Mouse (Mus musculus) hindbrain, embryonic 11.5 days (tissue): Measurements from ENCODE around the gene Pstpip1. TPM values are rescaled to one million over a fixed set of nuclear protein-coding genes. Genes with fewer than 3 reads are reported as not detected.

Source experiments
- ATAC-seq: fragments of 200-750 bp; cut with Nextera tagmentation; 2 replicates; pipeline ENCODE4 v1.8.0; 2017; ENCODE audit warnings: mild to moderate bottlenecking, moderate TSS enrichment, moderate library complexity; ENCODE audit not compliant: low FRiP score
- DNase-seq: peaks from one replicate; pipeline ENCODE4 v3.0.0-alpha.2; 2015; ENCODE audit warnings: low spot score
- H3K27ac ChIP-seq: fragments of 300-500 bp; sonication (generic); 2 replicates; pipeline ENCODE4 v1.5.1; 2014; ENCODE audit warnings: mild to moderate bottlenecking, low read depth, low read length
- H3K27me3 ChIP-seq: fragments of 300-500 bp; sonication (generic); 2 replicates; pipeline ENCODE4 v1.6.1; 2014; ENCODE audit warnings: mild to moderate bottlenecking, low read length, moderate library complexity, mixed read lengths; ENCODE audit not compliant: control insufficient read depth, insufficient read depth
- H3K36me3 ChIP-seq: fragments of 300-500 bp; sonication (generic); 2 replicates; pipeline ENCODE4 v1.6.1; 2014; ENCODE audit warnings: mild to moderate bottlenecking, low read length, moderate library complexity, mixed read lengths; ENCODE audit not compliant: control insufficient read depth, insufficient read depth
- H3K4me1 ChIP-seq: fragments of 300-500 bp; sonication (generic); replicated peaks from 2 replicates; pipeline ENCODE4 v1.6.1; 2014; ENCODE audit warnings: low read length, mixed read lengths; ENCODE audit not compliant: control insufficient read depth, insufficient read depth
- H3K4me2 ChIP-seq: fragments of 300-500 bp; sonication (generic); replicated peaks from 2 replicates; pipeline ENCODE4 v1.6.1; 2014; ENCODE audit warnings: mild to moderate bottlenecking, low read depth, low read length
- H3K4me3 ChIP-seq: fragments of 300-500 bp; sonication (generic); 2 replicates; pipeline ENCODE4 v1.5.1; 2014; ENCODE audit warnings: low read depth, low read length
- H3K9ac ChIP-seq: fragments of 300-500 bp; sonication (generic); 2 replicates; pipeline ENCODE4 v1.6.1; 2014; ENCODE audit warnings: low read depth, low read length
- H3K9me3 ChIP-seq: fragments of 300-500 bp; sonication (generic); 2 replicates; pipeline ENCODE4 v1.6.1; 2016; ENCODE audit warnings: low read length; ENCODE audit not compliant: control insufficient read depth
- WGBS: fragments of 180-500 bp; shearing (Covaris S2); extraction: QIAGEN DNeasy Blood & Tissue Kit; methylation state at CpG from one replicate; pipeline ENCODE4 v1.1.7; 2014; 5-methylcytosine and 5-hydroxymethylcytosine counted together
- polyA plus RNA-seq: library from polyadenylated mRNA; unstranded; fragments of >200 nt; fragmentation: Nextera tagmentation; extraction: Ambion mirVana; gene quantifications from 2 replicates; pipeline ENCODE4 v1.2.1, GENCODE M21; 2014

Gene Pstpip1
- polyA plus RNA-seq, 1 experiment from 2014 or later: 0.19 TPM

DNA sequence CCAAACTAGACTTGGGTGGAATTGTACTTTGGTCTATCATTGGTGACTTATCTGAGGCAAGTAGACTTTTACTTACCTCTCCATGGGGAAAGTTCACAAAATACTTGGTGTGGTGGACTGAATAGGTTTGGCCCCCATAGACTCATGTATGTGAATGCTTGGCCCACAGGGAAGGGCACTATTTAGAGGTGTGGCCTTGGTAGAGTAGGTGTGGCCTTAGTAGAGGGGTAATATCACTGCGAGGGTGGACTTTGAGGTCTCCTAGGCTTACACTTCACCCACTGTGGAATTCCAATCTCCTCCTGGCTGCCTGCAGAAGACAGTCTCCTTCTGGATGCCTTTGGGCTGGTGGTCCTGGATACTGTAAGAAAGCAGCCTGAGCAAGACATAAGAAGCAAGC, 21.1 kb upstream of the Pstpip1 start:
- Histone ChIP-seq H3K36me3 (0 out of 2 replicates have a peak, but pooled peaks cover 3% of the 10 kb centered on the region), H3K9me3 (no peaks in the 10 kb centered on the region), H3K27ac (no peak overlapping the region), H3K27me3 (no peaks in the 10 kb centered on the region), H3K4me1 (no peaks in the 10 kb centered on the region), H3K4me3 (no peak overlapping the region), H3K9ac (no peak overlapping the region), H3K4me2 (no peak overlapping the region)
- WGBS: 94% methylated on average over 1 of the region's 1 CpGs
- DNase-seq: no peak
- no peak for ATAC-seq

- Histone ChIP-seq H3K27me3 (no peaks in the 10 kb centered on the region), H3K27ac (no peak overlapping the region), H3K4me2 (no peak overlapping the region), H3K9ac (no peak overlapping the region), H3K36me3 (0 out of 2 replicates have a peak, but pooled peaks cover 3% of the 10 kb centered on the region), H3K9me3 (no peaks in the 10 kb centered on the region), H3K4me1 (no peaks in the 10 kb centered on the region), H3K4me3 (no peak overlapping the region)
- WGBS: 77% methylated on average over 2 of the region's 2 CpGs
- DNase-seq (no peak), ATAC-seq (no peak)
Observed at GRCm38 (mm10) chr9:56072861-56073260, 16.9 kb upstream of the Pstpip1 start.

DNA sequence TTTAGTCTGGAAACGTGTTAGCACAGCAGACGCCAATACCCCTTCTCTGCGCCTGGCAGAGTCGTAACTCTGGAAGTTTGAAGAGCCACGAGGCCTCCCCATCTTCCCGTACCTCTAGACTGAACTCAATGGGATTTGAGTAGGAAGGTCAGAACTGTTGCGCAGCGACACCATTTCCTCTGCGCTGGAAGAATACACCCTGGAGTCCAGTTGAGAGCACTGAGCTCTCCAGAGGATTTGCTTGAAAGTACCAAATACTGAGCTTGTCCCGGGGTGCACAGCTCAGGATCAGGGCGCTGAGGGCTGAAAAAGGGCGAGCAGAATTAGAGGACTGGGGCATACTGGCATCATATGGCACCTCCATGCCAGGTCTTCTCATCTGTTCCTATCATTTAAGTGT, 14.9 kb upstream of the Pstpip1 start:
- no peak overlapping the region for H3K4me2 ChIP-seq
- WGBS: 79% methylated on average over 12 of the region's 12 CpGs
- H3K9ac ChIP-seq: no peak overlapping the region
- peak; percentile 7; the same call in 1 of the 2 replicates for ATAC-seq
- no peak overlapping the region for H3K27ac ChIP-seq
- H3K4me3 ChIP-seq: no peak overlapping the region
- no peak for DNase-seq
- H3K4me1 ChIP-seq: no peaks in the 10 kb centered on the region
- H3K27me3 ChIP-seq: no peaks in the 10 kb centered on the region
- H3K36me3 ChIP-seq: no peaks in the 10 kb centered on the region
- no peaks in the 10 kb centered on the region for H3K9me3 ChIP-seq

DNA sequence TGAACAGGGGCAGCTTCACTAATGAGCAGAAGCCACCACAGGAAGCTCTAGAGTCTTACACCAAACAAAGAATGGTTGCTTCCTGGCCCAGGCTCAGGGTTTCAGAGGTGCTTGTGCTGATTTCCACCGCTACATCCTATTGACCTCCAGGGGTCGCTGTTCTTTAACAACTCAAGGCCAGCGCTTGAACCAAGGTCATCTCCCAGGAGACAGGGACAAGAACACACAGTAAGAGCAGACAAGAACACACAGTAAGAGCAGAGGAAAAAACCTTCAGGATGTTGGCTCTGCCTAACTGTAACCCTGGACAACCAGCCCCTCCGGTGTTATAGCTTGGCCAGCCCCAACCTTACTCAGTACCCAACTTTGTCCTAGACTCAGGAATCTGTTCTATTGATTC, 14.5 kb upstream of the Pstpip1 start:
- WGBS: 10% methylated on average over 4 of the region's 4 CpGs

GRCm38 (mm10) chr9:56075901-56076620, 13.7 kb upstream of the Pstpip1 start:
- no peaks in the 10 kb centered on the region for H3K27me3 ChIP-seq
- H3K4me3 ChIP-seq: no peak overlapping the region
- H3K9ac ChIP-seq: no peak overlapping the region
- H3K9me3 ChIP-seq: no peaks in the 10 kb centered on the region
- H3K36me3 ChIP-seq: no peaks in the 10 kb centered on the region
- no peak overlapping the region; the same call in 1 of the 2 replicates for H3K27ac ChIP-seq
- H3K4me1 ChIP-seq: no peaks in the 10 kb centered on the region
- DNase-seq (peak; percentile 27), ATAC-seq (no peak)
- no peak overlapping the region for H3K4me2 ChIP-seq
- 64% methylated on average over 7 of the region's 7 CpGs for WGBS

More for the DNA sequence above, 14.5 kb upstream of the Pstpip1 start:
- no peak overlapping the region for H3K4me2 ChIP-seq
- H3K27ac ChIP-seq: no peak overlapping the region
- no peak overlapping the region for H3K4me3 ChIP-seq
- no peak overlapping the region for H3K9ac ChIP-seq
- DNase-seq (peak; percentile 88), ATAC-seq (peak; percentile 64; the same call in 1 of the 2 replicates)
- no peaks in the 10 kb centered on the region for H3K9me3 ChIP-seq
- no peaks in the 10 kb centered on the region for H3K27me3 ChIP-seq
- H3K4me1 ChIP-seq: no peaks in the 10 kb centered on the region
- no peaks in the 10 kb centered on the region for H3K36me3 ChIP-seq

- Histone ChIP-seq H3K4me3 (no peak overlapping the region), H3K4me1 (no peaks in the 10 kb centered on the region), H3K27me3 (no peaks in the 10 kb centered on the region), H3K4me2 (no peak overlapping the region), H3K36me3 (0 out of 2 replicates have a peak, but pooled peaks cover 3% of the 10 kb centered on the region), H3K27ac (no peak overlapping the region), H3K9me3 (no peaks in the 10 kb centered on the region), H3K9ac (no peak overlapping the region)
- 87% methylated on average over 5 of the region's 5 CpGs for WGBS
- no peak for DNase-seq
- ATAC-seq: no peak
Observed at GRCm38 (mm10) chr9:56079587-56079986, 10.2 kb upstream of the Pstpip1 start.

- WGBS: 82% methylated on average over 5 of the region's 5 CpGs
- H3K27me3 ChIP-seq: no peaks in the 10 kb centered on the region
- H3K4me3 ChIP-seq: no peak overlapping the region
- H3K27ac ChIP-seq: no peak overlapping the region
- no peak for ATAC-seq
- DNase-seq: no peak
- no peak overlapping the region for H3K4me2 ChIP-seq
- H3K36me3 ChIP-seq: 0 out of 2 replicates have a peak, but pooled peaks cover 3% of the 10 kb centered on the region
- H3K9ac ChIP-seq: no peak overlapping the region
- H3K4me1 ChIP-seq: no peaks in the 10 kb centered on the region
- H3K9me3 ChIP-seq: no peaks in the 10 kb centered on the region
Observed at GRCm38 (mm10) chr9:56086524-56086923, 3.2 kb upstream of the Pstpip1 start.

- H3K27ac ChIP-seq: no peak overlapping the region
- H3K4me2 ChIP-seq: no peak overlapping the region
- WGBS: 80% methylated on average over 5 of the region's 5 CpGs
- H3K9me3 ChIP-seq: no peaks in the 10 kb centered on the region
- H3K36me3 ChIP-seq: no peaks in the 10 kb centered on the region
- no peaks in the 10 kb centered on the region for H3K27me3 ChIP-seq
- DNase-seq (no peak), ATAC-seq (no peak)
- no peak overlapping the region for H3K9ac ChIP-seq
- no peaks in the 10 kb centered on the region for H3K4me1 ChIP-seq
- no peak overlapping the region for H3K4me3 ChIP-seq
Observed at GRCm38 (mm10) chr9:56090546-56091225, 924 bp downstream of the Pstpip1 start.

DNA sequence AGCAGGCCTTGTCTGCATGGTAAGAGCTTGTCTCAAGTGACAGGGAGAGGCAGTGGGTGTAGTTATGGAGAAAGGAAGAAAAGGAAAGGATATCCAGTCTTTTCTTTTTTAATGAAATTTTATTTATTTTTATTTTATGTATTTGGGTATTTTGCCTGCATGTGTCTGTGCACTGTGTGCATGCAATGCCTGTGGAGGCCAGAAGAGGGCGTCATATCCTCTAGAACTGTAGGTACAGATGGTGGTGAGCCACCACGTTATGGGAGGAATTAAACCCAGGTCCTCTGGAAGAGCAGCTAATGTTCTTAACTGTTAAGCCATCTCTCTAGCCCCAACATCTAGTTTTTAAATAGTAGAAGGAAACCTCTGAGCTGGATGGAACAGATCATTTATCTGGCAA, 2.3 kb downstream of the Pstpip1 start:
- DNase-seq: no peak
- Histone ChIP-seq H3K27me3 (no peaks in the 10 kb centered on the region), H3K4me1 (no peaks in the 10 kb centered on the region), H3K4me3 (no peak overlapping the region), H3K36me3 (no peaks in the 10 kb centered on the region), H3K9ac (no peak overlapping the region), H3K4me2 (no peak overlapping the region), H3K9me3 (no peaks in the 10 kb centered on the region), H3K27ac (no peak overlapping the region)
- ATAC-seq: no peak
- 45% methylated on average over 2 of the region's 2 CpGs for WGBS
